Mouse (Mus musculus): ENCODE results near the gene Aloxe3. TPM values are rescaled to one million over a fixed set of nuclear protein-coding genes. Genes with fewer than 3 reads are reported as not detected.

Aloxe3 gene
- total RNA-seq, 1 experiment, result 0.49 TPM

DNA sequence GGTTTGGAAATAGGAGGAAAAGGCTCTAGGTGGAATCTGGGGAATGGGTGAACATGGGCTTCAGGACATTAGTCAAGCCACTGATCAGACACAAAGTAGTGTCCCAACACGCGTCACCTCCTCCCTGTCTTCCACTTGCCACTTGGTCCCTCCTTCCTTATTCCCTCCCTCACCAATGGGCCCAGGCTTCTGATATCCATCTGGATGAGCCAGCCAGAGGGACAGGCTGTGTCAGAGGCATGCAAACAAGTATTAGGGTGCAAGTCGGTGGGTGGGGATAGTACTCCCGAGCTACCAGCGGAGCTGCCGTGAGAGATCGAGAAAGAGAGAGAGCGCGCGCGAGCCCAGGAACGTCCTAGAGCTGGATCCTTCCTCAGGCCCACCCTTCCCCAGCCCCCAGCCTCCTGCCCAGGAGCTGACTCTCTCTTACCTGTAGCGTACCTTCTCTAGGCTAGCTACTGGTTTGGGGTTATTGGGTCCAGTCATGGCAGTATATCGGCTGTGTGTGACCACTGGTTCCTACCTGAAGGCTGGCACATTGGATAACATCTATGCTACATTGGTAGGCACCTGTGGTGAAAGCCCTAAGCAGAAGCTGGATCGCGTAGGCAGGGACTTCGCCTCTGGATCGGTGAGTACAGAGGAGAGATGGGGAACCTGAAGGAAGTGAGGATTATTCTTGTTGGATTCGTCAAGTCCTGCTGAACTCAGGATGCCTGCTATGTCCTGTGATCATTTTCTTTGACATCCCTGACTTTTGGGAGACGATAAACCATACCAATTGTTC, 416 bp downstream of the Aloxe3 start:
- in situ Hi-C loops (cut with MboI; ENCODE audit: low sequenced_read_pairs in 2 of 2, unreplicated experiment in 2 of 2), result loop anchor here in 1 of 2 experiments (5.0 kb wide), 1 partner anchor 64 kb away; no protein-coding TSS in a partner anchor
- Histone ChIP-seq H3K27ac (ENCODE audit: insufficient read depth, low read depth, low read length, poor library complexity, severe bottlenecking) (no peak overlapping the region), H3K9ac (ENCODE audit: insufficient read depth, low read depth, low read length, poor library complexity, severe bottlenecking) (no peak overlapping the region), H3K4me1 (ENCODE audit: control insufficient read depth in 2 of 2, insufficient read depth in 2 of 2, low read length in 2 of 2, poor library complexity in 1 of 2) (peaks cover 0 to 8% of the 10 kb centered on the region in 2 experiments; a peak in 1 of 4 replicates), H3K4me3 (ENCODE audit: insufficient read depth in 1 of 2, low read depth in 1 of 2, low read length in 2 of 2, poor library complexity in 1 of 2, severe bottlenecking in 1 of 2) (peak overlapping the region; percentile 53 to 64), H3K9me3 (ENCODE audit: control insufficient read depth, insufficient read depth, low read depth, low read length) (no peaks in the 10 kb centered on the region), H3K36me3 (ENCODE audit: control insufficient read depth, insufficient read depth, low read length, poor library complexity, severe bottlenecking) (no peaks in the 10 kb centered on the region)
- no peak for DNase-seq (ENCODE audit: low read depth, low spot score)
- TF ChIP-seq ZC3H11A (IDR thresholded peaks at IDR 0.05; ENCODE audit: borderline replicate concordance, low read depth, low read length), result no peak
- TF ChIP-seq CHD2 (IDR thresholded peaks at IDR 0.05; ENCODE audit: low read depth, low read length), result no peak
- TF ChIP-seq ZNF384 (IDR thresholded peaks at IDR 0.05; ENCODE audit: low read depth, low read length), result no peak
- TF ChIP-seq HCFC1 (IDR thresholded peaks at IDR 0.05; ENCODE audit: borderline replicate concordance, insufficient read depth, low read length), result no peak

DNA sequence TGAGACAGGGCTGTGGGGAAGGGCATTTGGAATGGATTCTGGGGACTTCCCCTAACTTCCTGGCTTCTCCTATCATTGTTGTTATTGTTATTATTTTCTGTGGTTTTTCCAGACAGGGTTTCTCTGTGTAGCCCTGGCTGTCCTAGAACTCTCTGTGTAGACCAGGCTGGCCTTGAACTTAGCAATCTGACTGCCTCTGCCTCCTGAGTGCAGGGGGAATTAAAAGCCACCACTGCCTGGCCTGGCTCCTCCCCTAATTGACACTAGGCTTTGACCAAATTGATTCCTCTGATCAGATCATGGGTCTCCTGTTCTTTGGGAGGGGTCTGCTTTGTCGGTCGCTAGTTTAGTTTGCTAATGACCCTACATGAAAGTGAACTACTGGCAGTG, 1.0 kb downstream of the Aloxe3 start:
- DNase-seq (ENCODE audit: low read depth, low spot score), result no peak
- Histone ChIP-seq H3K9me3 (ENCODE audit: control insufficient read depth, insufficient read depth, low read depth, low read length) (no peaks in the 10 kb centered on the region), H3K9ac (ENCODE audit: insufficient read depth, low read depth, low read length, poor library complexity, severe bottlenecking) (no peak overlapping the region), H3K4me1 (ENCODE audit: control insufficient read depth in 2 of 2, insufficient read depth in 2 of 2, low read length in 2 of 2, poor library complexity in 1 of 2) (peaks cover 0 to 10% of the 10 kb centered on the region in 2 experiments; a peak in 1 of 4 replicates), H3K4me3 (ENCODE audit: insufficient read depth in 1 of 2, low read depth in 1 of 2, low read length in 2 of 2, poor library complexity in 1 of 2, severe bottlenecking in 1 of 2) (peak overlapping the region in 1 of 2 experiments; percentile 64; a peak in 1 of 4 replicates), H3K36me3 (ENCODE audit: control insufficient read depth, insufficient read depth, low read length, poor library complexity, severe bottlenecking) (no peaks in the 10 kb centered on the region), H3K27ac (ENCODE audit: insufficient read depth, low read depth, low read length, poor library complexity, severe bottlenecking) (no peak overlapping the region)
- in situ Hi-C loops (cut with MboI; ENCODE audit: low sequenced_read_pairs in 2 of 2, unreplicated experiment in 2 of 2), result loop anchor here in 1 of 2 experiments (5.0 kb wide), 1 partner anchor 64 kb away; no protein-coding TSS in a partner anchor
- TF ChIP-seq ZC3H11A (IDR thresholded peaks at IDR 0.05; ENCODE audit: borderline replicate concordance, low read depth, low read length) (no peak), MAFK (IDR thresholded peaks at IDR 0.05; ENCODE audit: insufficient read depth, low read depth, low read length) (no peak), HCFC1 (IDR thresholded peaks at IDR 0.05; ENCODE audit: borderline replicate concordance, insufficient read depth, low read length) (no peak), CHD2 (IDR thresholded peaks at IDR 0.05; ENCODE audit: low read depth, low read length) (no peak), ZNF384 (IDR thresholded peaks at IDR 0.05; ENCODE audit: low read depth, low read length) (no peak)

DNA sequence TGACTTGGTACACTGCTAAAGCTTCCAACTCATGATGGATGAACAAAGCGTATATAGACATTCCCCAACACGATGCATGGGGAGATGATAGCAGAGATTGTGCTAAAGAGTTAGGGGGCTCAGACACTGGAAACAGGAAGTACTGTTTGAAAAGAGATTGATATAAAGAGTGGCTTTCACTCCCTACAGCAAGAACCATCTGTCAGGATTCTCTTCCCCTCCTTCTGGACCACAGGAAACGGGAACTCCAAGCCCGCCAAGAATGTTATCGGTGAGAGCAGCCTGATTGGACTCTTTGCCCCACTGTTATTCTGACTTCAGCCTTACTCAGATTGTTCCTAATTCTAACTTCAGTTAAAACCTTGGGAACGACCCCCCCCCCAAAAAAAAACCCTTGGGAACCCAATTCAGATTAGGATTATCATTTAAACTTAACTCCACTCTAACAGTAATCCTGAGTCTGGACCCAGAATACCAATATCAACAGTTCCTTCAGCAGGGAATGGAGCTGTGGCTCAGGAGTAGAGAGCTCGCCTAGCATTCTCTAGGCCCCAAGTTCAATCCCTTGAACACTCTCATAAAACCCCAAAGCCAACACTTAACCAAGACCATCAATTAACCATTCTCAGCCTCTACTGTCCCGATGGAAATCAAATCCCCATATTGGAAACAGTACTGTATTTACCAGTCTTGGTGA, 2.9 kb downstream of the Aloxe3 start:
- no peak for DNase-seq (ENCODE audit: low read depth, low spot score)
- TF ChIP-seq ZNF384 (IDR thresholded peaks at IDR 0.05; ENCODE audit: low read depth, low read length) (no peak), ZC3H11A (IDR thresholded peaks at IDR 0.05; ENCODE audit: borderline replicate concordance, low read depth, low read length) (no peak), CHD2 (IDR thresholded peaks at IDR 0.05; ENCODE audit: low read depth, low read length) (no peak), HCFC1 (IDR thresholded peaks at IDR 0.05; ENCODE audit: borderline replicate concordance, insufficient read depth, low read length) (no peak), MAFK (IDR thresholded peaks at IDR 0.05; ENCODE audit: insufficient read depth, low read depth, low read length) (no peak)

DNA sequence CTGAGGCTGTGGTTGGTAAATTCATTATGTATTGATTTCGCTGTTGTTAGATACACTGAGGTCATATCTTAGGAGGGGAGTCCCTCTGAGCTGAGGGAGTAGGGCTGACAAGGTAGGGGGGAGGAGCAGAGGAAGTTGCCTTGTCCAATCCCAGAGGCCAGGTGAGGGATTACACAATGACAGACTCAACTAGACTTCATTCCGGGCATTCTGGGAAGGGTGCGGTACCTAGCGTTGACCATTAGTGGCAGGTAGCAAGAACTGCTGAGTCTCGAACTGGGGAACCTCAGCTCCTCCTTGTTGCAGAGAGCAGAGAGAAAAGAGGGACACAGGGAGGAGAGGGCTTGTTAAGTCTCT, 7.8 kb downstream of the Aloxe3 start:
- in situ Hi-C loops (cut with MboI; ENCODE audit: low sequenced_read_pairs in 2 of 2, unreplicated experiment in 2 of 2), result no loop called here
- peak; percentile 17; the same call in 1 of the 2 replicates for TF ChIP-seq MAFK (IDR thresholded peaks at IDR 0.05; ENCODE audit: insufficient read depth, low read depth, low read length)
- TF ChIP-seq ZNF384 (IDR thresholded peaks at IDR 0.05; ENCODE audit: low read depth, low read length), result no peak
- no peak for TF ChIP-seq HCFC1 (IDR thresholded peaks at IDR 0.05; ENCODE audit: borderline replicate concordance, insufficient read depth, low read length)
- TF ChIP-seq CHD2 (IDR thresholded peaks at IDR 0.05; ENCODE audit: low read depth, low read length), result no peak
- TF ChIP-seq ZC3H11A (IDR thresholded peaks at IDR 0.05; ENCODE audit: borderline replicate concordance, low read depth, low read length), result 0 out of 2 replicates have a peak, but pooled peaks have one; percentile 0
- peak overlapping the region; percentile 58 to 63; a peak in 2 of 4 replicates for H3K4me3 ChIP-seq (ENCODE audit: insufficient read depth in 1 of 2, low read depth in 1 of 2, low read length in 2 of 2, poor library complexity in 1 of 2, severe bottlenecking in 1 of 2)
- no peak for DNase-seq (ENCODE audit: low read depth, low spot score)
- no peak overlapping the region for H3K9ac ChIP-seq (ENCODE audit: insufficient read depth, low read depth, low read length, poor library complexity, severe bottlenecking)
- H3K27ac ChIP-seq (ENCODE audit: insufficient read depth, low read depth, low read length, poor library complexity, severe bottlenecking), result no peak overlapping the region
- peaks cover 0 to 14% of the 10 kb centered on the region in 2 experiments; a peak in 1 of 4 replicates for H3K4me1 ChIP-seq (ENCODE audit: control insufficient read depth in 2 of 2, insufficient read depth in 2 of 2, low read length in 2 of 2, poor library complexity in 1 of 2)
- no peaks in the 10 kb centered on the region for H3K36me3 ChIP-seq (ENCODE audit: control insufficient read depth, insufficient read depth, low read length, poor library complexity, severe bottlenecking)
- H3K9me3 ChIP-seq (ENCODE audit: control insufficient read depth, insufficient read depth, low read depth, low read length), result no peaks in the 10 kb centered on the region

More for the DNA sequence above, 2.9 kb downstream of the Aloxe3 start:
- no peaks in the 10 kb centered on the region for H3K36me3 ChIP-seq (ENCODE audit: control insufficient read depth, insufficient read depth, low read length, poor library complexity, severe bottlenecking)
- no peak overlapping the region for H3K9ac ChIP-seq (ENCODE audit: insufficient read depth, low read depth, low read length, poor library complexity, severe bottlenecking)
- no peak overlapping the region for H3K4me3 ChIP-seq (ENCODE audit: insufficient read depth in 1 of 2, low read depth in 1 of 2, low read length in 2 of 2, poor library complexity in 1 of 2, severe bottlenecking in 1 of 2)
- H3K4me1 ChIP-seq (ENCODE audit: control insufficient read depth in 2 of 2, insufficient read depth in 2 of 2, low read length in 2 of 2, poor library complexity in 1 of 2), result peaks cover 0 to 14% of the 10 kb centered on the region in 2 experiments; a peak in 1 of 4 replicates
- no peak overlapping the region for H3K27ac ChIP-seq (ENCODE audit: insufficient read depth, low read depth, low read length, poor library complexity, severe bottlenecking)
- H3K9me3 ChIP-seq (ENCODE audit: control insufficient read depth, insufficient read depth, low read depth, low read length), result no peaks in the 10 kb centered on the region
- in situ Hi-C loops (cut with MboI; ENCODE audit: low sequenced_read_pairs in 2 of 2, unreplicated experiment in 2 of 2), result loop anchor here in 1 of 2 experiments (5.0 kb wide), 1 partner anchor 66 kb away; no protein-coding TSS in a partner anchor

Measured in ES-E14 (cell line).